Mouse (Mus musculus): ENCODE results near the gene Acp4.

DNA sequence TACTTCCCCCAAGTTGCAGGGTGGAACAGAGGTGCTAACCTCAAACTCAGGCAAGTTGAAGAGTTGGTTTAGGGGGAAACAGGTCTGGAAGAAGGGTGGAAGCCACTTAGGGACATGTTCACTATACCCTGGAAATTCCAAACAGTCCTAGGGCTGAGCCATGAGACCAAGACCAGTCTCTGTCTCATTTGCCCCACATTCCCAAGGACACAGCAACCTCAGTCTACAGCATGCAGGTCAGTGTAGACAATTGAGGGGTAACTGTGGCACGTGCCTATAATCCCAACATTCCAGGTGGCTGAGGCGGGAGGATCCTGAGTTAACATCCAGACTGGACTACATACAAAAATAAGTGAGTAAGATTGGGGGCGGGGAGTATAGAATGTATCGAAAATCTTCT, 7.9 kb downstream of the Acp4 start:
- TF ChIP-seq CTCF (IDR thresholded peaks at IDR 0.05; ENCODE audit: extremely low read depth, insufficient read depth, low read length) (no peak), POLR2A (IDR thresholded peaks at IDR 0.05; ENCODE audit: extremely low read depth, insufficient read depth, low read length) (no peak)

Data from cortical plate, adult 2 months (tissue).